Mouse (Mus musculus) left cerebral cortex, adult 9 months (tissue): ENCODE data around the gene Fhad1.

Source experiments
- DNase-seq, 2 experiments: peaks; one replicate each; pipeline ENCODE4 v3.0.0; 2022; ENCODE audit warnings: low spot score in 2 of 2

The Fhad1 gene

DNA sequence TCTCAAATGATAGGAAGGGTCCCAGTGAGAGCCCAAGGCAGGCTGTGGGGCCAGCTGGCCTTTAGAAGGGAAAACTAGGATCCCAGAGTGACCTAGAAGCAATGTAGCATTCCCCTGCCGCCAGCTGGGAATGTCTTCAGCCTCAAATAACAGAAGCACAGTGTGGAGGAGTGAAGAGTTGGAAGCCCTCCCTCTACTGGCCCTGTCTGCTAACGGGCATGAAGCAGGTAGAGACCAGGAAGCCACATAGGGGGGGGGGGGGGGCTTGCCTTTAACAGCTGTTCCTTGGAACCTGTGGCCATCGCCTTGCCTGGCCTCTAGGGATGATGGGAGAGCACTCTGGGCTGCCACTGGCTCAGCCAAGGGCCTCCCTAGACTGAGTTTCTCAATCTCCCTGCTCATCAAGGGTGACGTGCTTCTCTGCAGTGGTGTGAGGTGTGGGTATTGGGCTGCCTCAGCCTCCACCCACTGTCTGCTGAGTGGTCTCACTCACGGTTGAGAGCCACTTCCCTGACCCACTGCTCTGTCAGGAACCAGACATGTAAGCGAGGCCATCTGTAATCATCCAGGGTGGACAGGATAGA lies 128.4 kb downstream of the Fhad1 start:
- no peak for DNase-seq

DNA sequence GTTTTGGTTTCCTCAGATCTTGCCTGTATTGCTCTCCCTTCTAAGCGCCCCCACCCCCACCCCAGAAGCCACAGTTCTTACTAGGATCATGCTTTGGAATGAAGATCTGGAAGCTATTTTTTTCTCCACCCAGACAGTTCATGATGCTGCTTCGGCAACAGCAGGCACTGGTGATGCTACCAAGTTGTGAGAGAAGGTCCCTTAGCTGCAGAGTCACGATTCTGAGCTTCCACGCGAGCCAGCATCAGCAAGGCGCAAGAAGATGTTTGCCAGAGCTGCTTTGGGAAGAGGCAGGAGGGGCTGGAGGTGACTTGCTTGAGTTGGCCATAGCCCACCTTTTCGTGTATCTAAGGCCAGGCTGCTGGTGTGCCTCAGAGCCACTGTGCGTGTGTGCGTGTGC lies 129.4 kb downstream of the Fhad1 start:
- peak in 1 of 2 experiments; percentile 76 for DNase-seq

DNA sequence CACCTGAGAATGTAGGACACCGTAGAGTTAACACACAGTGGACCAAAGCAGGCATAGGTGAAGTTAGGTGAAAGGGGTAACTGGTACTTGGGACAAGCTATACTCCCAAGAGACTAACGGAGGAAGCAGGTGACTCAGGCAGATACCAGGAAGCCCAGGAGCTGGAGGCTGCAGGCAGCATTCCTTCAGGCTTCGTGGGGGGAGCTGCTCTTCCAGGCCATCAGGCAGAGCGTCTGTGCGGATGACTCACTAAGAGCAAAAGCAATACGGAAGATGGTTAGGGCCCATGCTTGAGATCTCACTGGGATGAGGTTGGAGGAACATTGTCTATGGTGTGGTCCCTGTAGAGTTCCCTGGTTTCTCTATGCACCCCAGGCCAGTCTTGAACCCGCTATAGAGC lies 132.0 kb downstream of the Fhad1 start:
- DNase-seq = no peak

DNA sequence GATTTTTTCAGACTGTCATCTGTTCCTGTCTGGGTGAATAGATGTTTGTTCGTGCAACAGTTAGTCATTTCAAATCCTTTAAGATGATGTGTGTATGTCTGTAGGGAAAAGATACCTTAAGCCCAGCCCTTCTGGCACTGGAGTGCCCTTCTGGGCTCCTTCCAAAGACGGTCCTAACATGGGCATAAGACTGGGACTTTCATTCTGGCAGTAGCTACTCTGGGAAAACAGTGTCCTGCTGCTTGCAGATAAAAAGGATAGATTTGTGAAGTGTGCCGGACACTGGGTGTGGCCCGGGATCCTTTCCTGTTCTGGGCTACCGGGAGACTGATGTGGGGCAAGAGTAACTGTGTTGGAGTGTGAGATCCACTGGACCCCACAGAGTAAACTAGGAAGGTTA lies 132.9 kb downstream of the Fhad1 start:
- no peak for DNase-seq

DNA sequence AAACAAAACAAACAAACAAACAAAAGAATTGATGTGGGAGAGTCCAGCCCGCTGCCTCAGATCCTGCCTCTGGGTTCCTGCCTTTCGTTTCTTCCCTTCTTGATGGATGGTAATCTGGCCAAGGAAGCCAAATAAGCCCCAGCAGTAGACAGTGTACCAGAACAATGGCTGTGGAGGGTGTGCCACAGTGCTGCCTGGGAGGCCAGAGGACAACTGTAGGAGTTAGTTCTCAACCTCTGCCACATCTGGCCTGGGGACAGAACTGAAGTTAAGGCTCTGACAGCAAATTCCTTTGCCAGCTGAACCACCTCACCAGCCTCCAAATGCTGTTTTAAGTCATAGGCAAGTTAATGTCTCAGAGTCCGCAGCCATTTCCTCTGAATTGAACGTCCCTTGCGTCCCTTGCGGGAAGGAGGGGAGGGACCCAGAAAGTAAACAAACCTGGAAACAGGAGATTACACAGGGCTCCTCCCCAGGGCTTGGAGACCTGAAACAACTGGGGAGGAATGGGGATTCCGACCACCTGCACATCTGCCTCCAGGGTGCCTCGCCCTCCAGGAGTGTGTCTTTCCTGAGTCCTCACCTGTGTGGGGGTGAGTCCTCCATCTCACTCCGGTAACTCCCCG lies 133.5 kb downstream of the Fhad1 start:
- DNase-seq = no peak

DNA sequence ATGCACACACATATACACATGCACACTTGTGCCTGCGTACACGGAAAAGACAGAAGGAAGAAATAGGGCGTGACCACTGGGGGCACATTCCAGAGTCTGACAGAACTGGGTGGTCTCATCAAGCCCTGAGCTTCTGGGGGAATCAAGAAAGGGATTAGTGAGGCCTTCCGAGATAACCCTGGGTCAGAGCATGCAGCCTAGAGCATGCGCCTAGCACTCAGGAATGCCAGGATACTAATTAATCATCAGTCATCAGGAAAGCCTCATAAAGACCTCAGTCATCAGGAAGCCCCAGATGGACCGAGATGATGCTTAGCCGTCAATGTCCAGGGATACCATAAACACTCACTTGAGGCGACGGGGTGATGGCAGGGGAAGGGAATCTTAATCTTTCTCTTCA lies 135.0 kb downstream of the Fhad1 start:
- no peak for DNase-seq

DNA sequence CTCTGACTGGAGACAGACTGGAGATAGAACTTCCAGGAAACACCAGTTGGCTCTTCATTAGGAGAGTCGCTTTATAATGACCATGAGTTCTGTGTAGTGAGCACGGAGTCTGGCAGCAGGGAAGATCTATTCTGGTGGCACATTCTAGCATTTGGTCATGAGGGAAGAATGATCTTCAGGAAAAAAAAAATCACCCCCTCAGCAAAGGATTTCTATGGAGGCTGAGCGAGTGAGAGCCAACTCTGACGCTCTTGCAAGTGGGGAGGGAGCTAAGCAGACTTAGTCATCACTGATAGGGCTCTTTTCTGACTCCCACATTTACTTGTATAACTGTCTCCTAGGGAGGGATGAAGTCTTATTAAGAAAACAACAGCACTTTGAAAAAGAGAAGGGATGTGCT lies 135.8 kb downstream of the Fhad1 start:
- DNase-seq = no peak

DNA sequence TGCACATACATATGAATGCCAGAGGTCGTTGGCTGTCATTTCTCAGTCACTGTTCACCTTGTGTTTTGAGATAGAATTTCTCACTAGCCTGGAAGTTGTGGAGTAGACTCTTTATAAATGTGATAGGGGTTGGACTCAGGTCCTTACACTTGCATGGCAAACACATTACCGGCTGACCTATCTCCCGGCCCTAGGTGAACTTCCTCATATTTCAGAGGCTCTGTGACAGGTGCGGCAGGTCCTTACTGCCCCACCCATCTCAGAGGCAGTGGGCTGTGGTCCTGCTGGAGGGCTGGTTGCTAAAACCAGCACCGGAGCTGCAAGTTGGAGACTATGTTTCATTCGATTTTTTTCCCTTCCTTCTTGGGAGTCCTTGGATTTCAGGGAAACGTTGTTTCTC lies 136.3 kb downstream of the Fhad1 start:
- DNase-seq = no peak

DNA sequence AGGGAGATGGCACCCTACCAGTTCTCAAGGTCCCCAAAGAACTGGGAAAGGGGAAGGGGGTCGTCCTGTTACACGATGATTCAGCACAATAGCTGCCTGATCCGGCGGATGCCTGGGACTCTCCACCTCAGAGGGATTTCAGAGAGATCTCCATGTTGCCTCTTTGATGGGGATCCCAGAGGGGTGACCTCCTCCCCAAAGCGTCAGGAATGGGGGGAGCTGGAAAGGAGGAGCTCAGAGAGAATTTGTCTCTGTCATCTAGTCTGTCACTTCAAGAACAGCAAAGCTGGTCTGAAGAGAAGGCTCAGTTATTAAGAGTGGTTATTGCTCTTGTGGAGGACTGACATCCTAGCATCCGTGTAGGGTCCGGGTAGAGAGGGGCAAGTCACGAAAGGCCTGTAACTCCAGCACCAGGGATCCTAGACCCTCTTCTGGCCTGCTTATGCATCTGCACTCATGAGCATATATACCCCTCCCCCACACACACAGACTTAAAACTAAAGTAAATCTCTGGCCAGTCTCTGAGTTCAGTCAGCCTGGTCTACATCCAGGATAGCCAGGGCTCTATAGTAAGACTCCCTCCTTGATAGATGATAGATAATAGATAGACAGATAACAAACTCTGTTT lies 139.3 kb downstream of the Fhad1 start:
- no peak for DNase-seq

DNA sequence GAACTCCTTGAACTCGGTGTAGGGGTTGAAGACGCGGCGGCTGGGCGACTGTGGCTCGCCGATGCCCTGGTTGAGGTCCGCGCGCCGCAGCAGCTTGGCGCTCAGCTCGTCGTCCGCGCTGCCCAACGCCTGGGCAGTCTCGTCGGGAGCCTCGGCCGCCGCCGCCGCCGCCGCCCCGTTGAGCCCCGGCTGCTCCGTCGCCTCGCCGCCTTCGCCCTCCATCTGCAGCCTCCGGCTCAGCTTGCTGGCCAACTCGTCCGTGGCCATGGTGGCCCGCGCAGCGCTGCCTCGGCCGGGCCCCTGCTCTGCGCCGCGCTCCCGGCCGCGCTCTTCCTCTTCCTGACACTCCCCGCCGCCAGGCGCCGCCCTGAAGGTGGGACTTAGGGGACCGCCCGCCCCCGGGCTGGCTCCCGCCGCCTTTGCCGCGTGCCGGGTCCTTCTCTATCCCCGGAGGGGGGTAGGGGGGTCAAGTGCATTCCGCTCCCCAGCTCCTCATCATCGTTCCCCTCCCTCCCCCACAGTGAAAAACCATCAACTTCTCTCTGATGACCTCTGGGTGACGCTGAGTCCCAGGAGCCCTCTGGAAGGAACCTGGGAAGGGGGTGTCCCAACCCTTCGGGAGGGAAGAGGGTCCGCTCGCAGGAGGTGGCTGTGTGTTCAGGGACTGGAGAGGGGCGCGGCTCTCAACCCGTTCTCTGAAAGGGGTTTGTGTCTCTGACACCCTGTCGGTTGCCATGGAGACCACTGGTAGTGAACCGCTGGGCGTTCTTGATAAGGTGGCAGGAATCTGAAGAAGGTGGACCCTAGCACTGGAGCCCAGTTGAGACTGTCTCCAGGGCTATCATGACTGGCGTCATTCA lies 140.1 kb downstream of the Fhad1 start, which contains the start of gene Efhd2:
Efhd2 (minus strand) TSS at position 320 of the 860 bp plus-strand sequence.
- DNase-seq = peak in 1 of 2 experiments; percentile 77

DNA sequence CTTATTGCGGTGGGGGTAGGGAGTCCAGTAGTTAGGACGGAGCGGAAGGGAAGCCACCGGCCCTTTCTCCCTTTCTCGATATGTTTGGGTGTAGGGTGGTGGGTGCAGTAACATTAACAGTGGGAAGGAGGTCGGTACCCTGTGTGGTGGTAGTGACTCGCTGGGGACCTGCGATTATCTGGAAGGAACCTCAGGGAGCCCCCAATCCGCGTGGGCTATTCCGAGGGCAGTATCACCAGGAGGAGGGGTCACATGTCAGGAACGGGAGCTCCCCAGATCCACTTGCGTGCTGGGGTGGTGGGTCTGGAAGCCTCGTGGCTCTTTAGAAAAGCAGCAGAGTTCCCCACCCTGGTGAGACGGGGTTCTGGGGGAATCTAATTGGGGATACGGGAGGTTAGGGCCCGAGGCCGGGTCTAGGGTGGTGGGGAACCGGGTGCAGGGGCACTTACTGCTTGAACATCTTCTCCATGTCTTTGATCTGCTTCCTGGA lies 140.7 kb downstream of the Fhad1 start:
- no peak for DNase-seq

DNA sequence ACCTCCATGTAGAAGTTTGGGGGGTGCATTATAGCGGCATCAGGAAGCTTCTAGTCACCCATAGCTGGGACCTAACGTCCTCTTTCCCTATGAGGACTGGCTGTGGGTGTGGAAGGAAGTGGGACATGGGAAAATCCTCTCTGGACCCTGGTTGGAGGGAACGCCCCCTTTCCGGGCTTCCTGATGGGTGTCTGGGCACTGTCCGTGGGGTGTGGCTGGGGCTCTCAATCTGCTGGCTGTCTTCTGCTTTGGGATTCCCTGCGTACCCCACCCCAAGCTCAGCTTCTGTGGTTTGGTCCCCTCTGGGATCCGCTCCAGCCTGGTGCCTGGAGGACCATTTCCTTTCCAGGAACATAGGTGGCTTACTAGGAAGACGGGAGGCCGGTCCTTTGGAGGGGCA lies 141.9 kb downstream of the Fhad1 start:
- DNase-seq = peak in 1 of 2 experiments; percentile 12

DNA sequence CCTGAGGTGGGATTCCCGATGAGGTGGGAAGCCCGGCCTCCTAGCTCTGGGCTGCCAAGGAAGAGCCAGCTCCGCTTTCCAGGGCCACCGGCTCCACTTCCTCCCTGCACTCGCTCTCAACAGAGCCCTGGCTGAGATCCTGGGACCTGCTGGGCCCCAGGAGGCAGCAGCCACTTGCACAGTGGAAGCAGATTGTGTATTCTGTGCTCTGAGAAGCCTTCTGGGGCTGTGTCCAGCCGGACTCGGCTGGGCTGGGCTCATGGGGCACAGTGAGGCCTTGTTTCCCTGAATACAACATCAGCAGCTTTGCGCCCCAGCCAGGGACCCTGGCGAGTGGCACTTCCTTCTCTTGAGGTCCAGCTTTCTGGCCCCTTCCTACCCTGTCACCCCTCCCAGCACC lies 143.0 kb downstream of the Fhad1 start:
- DNase-seq = no peak

DNA sequence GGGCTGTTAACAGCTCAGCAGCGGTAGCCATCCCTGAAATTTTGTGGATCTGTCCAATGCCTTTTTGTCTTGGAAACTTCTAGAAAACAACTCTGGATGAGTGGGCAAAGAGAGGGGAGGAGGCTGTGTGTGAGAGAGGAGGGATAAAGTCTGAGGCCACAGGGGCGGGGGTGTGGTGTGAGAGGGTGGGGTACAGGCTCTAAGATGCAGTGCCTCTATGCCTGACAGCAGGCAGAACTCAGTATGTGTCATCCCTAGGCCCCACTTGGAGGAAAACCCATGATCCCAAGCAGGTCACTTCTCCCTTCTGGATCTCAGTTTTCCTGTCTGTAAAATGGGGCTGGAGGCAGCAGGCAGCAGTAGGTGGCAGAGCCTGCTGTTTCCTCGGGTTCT lies 143.6 kb downstream of the Fhad1 start:
- no peak for DNase-seq

DNA sequence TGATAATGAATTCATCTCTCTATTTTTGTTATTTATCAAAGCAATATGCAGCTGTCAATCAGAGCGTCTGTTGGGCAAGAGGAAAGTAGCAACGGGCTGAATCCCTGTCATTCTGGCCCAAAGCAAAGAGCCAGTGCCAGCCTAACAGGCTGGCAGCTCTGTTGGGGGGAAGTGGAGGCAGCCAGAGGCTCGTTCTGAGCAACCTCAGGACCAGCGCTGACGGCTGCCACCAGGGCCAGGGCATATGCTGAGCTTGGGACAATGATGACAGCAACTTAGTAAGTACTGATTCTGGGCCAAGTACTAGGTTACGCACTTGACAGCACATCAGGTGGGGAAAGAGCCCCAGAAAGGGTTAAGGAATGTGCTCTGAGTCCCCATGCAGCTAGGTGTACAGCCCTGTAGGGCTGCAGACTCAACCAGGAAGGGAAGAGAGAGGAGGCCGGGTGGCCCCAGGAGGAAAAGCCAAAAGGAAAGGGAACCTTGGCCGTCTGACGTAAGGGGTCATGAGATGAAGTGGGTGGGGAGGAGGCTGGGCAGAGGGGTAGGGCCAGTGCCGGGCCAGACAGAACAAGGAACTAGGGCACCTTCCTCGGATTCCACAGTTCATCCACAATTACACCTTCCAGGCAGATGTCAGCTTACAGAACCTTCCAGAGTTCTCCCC lies 144.1 kb downstream of the Fhad1 start:
- DNase-seq = no peak

DNA sequence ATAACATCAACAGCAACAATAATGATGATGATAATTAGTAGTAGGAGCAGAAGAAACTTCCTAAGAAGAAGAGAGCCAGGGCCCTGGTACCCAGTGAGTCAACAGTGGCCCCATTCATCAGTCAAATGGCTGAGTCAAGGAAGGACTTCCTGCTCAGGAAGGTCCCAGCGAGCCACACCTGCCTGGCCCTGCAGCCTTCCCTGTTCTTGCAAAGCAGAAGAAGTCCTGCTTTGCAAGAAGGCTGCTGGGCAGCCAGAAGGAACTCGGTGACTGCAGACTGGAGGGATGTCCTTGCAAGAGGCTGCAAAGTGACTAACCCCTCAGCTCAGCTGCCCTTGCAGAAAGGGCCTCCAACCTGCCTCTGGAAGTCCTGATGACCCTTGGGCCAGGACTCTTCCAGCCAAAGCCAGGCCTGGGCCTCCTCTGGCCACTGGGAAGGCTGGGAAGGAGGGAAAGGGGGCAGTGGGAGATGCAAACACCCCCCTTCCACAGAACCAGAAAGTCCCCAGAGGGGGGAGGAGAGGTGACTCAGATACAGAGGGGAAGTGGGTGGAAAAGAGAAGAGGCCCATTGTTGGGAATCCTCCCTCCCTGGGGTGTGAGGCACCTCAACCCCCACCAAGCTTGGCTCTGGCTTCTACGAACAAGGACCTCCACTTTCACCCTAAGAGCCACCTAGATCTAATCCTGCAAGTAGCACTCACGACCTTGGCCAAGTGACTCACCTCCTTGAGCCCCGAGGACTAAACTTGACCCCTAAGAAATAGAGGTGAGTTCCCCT lies 145.3 kb downstream of the Fhad1 start:
- no peak for DNase-seq

DNA sequence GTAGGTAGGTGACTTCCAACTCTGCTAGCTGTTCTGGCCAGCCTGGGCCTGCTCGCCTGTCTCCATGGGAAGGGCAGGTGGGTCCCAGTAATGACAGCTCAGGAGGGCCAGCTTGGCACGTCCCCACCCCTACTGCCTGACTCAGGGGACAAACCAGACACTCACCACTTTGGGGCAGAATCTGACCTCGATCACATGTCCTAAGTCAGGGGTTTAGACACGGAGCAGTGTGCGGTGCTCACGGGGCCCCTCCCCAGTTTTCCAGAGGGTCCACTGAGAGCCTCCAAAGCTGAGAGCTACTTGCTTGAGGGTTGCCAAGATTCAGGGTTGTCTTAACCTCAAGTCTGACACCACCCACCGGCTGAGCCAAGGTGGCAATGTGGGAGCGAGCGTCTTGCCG lies 146.8 kb downstream of the Fhad1 start:
- DNase-seq = no peak

DNA sequence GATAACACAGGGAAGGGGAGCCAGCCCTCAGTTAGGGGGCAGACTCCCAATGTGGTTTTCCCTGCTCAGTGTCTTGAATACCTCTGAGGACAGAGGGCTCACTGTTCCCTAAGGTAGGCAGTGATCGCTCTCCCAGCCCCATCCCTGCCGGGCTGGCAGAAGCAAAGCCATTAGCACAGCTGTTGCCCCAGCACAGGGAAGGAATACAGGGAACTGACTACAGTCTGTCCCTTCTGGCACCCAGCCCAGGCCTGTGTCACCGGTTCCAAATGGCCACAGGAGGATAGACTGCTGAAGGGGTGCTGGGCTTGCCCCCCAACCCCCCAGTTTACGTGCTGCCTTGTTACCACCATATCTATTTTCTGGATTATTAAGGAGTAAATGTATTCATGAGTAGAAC lies 147.4 kb downstream of the Fhad1 start:
- no peak for DNase-seq

DNA sequence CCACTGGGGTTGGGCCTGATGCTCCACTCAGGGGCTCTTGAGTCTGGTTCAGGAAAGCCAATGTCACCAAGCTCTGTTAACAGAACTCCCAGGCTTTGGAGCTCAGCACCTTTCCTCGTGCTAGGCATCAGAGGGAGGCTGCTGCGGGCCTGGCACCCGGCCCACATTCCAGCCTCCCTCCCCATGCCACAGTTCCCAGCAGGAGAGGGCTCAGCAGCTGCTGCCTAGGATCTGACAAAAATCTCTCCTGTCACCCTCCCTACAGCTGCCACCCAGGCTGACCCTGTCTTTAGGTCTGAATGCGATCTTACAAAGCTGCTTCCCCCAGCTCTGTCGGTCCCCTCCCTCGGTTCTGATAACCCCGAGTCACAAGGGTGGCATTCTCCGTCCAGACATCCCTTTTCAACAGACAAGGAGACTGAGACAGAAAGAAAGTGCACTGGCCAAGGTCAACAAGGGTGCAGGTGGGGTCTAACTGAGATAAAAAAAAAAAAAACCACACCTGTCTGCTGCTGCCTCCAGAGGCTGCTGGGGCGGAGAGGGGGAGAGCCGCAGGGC lies 147.9 kb downstream of the Fhad1 start:
- no peak for DNase-seq

DNA sequence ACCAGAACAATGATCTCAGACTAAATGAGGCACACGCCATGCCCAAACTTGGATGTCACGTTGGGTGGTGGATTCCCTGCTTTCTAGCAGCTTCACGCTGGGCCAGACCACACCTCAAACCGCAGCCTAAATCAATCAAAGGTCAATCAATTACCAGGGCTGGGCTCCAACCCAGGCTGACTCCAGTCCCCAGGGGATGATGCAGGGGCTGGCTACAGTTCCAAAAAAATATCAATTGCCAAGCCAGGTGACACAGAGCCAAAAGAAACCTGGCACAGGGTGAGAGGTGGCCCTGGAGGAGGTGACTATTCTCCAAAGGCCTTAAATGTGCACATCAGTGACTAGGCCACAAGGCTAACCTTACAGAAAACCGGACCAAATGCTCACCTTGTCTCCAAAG lies 149.3 kb downstream of the Fhad1 start:
- DNase-seq = no peak

DNA sequence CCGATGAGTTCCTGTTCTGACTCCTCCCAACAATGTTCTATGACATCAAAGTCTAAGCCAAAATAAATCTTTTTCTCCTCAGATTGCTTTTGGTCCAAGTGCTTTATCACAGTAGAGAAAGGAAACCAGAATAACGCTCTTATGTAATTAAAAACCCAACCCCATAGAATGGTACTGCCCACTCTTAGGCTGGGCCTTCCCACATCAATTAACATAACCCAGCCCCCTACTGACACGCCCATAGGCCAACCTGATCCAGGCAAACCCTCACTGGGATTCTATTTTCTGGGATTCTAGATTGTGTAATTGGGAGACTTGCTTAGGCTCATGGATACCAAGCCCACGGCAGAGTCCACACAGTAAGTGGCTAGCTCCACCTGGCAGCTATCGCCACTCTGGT lies 149.9 kb downstream of the Fhad1 start:
- peak in 1 of 2 experiments; percentile 12 for DNase-seq
